Mouse (Mus musculus) thymus, adult 2 months (tissue): ENCODE measurements around the gene Chst15.

ENCODE experiments used
- CTCF ChIP-seq: fragments of 200-500 bp; IDR thresholded peaks from 2 replicates; pipeline ENCODE4 v1.5.1; 2012; ENCODE audit warnings: mild to moderate bottlenecking, control low read depth, low read length, moderate library complexity, borderline replicate concordance; ENCODE audit not compliant: control insufficient read depth, poor library complexity, insufficient read depth; ENCODE audit errors: extremely low read depth
- POLR2A ChIP-seq: fragments of 200-500 bp; IDR thresholded peaks from 2 replicates; pipeline ENCODE4 v1.6.1; 2012; ENCODE audit warnings: mild to moderate bottlenecking, low read length, control low read depth, moderate library complexity; ENCODE audit not compliant: control insufficient read depth, poor library complexity, insufficient read depth; ENCODE audit errors: extremely low read depth

DNA sequence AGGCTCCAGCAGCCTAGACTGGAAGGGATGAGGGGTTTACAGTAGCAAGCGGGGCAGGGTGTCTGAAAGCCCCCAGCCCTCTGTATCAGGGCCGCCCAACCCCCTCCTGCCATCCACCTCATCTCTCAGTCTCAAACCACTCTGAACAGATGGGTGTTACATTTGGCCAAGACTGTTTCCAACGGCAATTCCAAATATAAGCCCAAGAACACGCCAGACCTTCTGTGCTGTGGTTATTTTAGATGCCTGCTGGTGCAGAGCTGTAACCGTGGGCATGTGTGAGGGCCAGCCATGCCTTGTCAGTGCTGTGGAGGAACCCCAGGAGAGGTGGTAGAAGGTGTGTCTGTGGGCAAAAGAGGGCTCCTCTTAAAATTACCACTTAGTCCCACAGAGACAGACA is 63.5 kb downstream of the Chst15 start:
- TF ChIP-seq POLR2A: no peak
- no peak for TF ChIP-seq CTCF
